Mouse (Mus musculus) urinary bladder, postnatal 14 days (tissue): ENCODE measurements around the gene Utp18.
A peak's percentile ranks its signal among the peaks of the same experiment; 100 is the strongest.

Experiments used
- DNase-seq: peaks from one replicate; pipeline ENCODE4 v3.0.0; 2021; ENCODE audit warnings: low spot score

The Utp18 gene

GRCm38 (mm10) chr11:93828619-93829326, 56.8 kb downstream of the Utp18 start:
- DNase-seq: no peak

GRCm38 (mm10) chr11:93822261-93822660, 63.3 kb downstream of the Utp18 start:
- no peak for DNase-seq

- no peak for DNase-seq
Measured at GRCm38 (mm10) chr11:93821533-93821932, 64.0 kb downstream of the Utp18 start.

- DNase-seq: no peak
Measured at GRCm38 (mm10) chr11:93817966-93818738, 67.4 kb downstream of the Utp18 start.

GRCm38 (mm10) chr11:93812955-93813354, 72.6 kb downstream of the Utp18 start:
- DNase-seq: no peak

DNA sequence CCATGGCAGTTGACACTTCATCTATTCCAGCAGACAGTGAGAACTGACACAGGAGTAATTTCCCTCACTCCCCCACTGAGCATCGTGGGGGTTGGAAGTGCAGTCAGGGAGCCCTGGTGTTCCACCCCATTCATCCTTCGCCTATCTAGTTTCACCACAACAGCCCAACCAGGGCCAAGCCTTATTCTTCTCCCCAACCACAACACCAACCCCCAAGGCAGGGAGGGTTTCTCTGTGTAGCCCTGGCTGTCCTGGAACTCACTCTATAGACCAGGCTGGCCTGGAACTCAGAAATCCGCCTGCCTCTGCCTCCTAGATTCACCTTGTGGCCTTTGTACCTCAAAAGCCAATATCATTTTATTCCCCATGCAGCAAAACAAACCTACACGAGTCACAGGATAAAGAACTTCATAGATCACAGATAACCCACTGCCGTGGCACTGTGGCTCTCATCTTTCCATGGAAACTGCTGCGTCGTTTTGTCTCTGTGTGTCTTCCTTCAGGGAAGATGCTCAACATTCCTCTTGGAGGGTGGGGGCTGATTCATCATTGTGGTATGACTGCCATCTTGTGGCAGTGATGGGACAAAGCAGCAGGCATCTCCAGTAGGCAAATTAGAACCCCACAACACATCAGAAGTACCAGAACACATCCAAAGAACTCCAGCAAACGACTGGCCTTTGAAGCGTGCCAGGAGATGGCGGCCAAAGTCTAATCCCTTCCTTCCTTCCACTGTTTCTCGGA, 73.3 kb downstream of the Utp18 start:
- peak; percentile 18 for DNase-seq
